7 mouse cellular contexts compared by ENCODE assay signal in the genomic region with DNA sequence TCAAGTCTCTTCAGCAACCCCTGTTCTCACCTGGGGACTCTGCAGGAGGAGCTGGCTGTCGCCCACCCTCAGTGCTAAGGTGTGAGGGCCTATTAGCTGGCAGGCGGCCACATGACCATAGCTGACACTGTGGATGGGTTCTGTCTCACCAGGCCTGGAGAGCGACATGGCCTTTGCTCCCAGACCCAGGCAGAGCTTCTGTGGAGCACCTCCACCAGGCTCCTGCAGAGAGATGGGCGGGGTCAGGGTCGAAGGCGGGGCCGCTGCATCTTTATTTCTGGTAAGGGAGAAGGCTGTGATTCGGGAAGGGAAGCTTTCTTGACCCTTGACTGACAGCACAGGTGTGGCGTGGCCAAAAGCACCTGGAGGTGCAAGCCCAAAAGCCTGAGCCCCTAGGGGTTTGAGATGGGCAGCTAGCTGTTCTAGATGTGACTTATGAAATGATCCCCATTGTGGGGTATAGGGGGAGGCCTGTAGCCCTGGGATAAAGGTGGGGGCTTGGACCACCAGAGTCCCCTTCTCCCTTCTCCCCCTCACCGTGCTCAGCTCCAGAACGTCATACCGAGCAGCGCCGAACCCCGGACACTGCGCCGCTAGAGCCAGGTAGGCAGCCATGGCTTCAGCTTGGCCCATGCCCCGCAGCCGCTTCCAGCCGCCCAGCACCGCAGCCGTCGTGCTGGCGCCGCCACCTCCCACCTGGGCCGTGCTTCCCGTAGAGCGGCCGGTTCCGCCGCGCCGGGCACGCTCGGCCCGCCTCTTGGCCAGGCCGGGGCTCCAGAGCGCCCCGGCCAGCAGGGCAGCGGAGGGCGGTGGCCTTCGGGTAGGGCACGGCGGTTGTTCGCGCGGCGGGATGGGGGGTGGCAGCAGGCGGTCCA. TPM values are rescaled to one million over a fixed set of nuclear protein-coding genes. Genes with fewer than 3 reads are reported as not detected.
DNase-seq lines count a peak whose midpoint lies in the region; ATAC-seq and TF ChIP-seq lines count a peak whose summit lies in the region.

No protein-coding gene starts in this region.

- TF ChIP-seq CTCF in bone marrow macrophage, adult 2 months (IDR thresholded peaks at IDR 0.05; ENCODE audit: low read depth, low read length): no peak

- peaks cover 9% of the 10 kb centered on the region for H3K4me1 ChIP-seq in bone marrow macrophage, adult 2 months (ENCODE audit: control insufficient read depth, insufficient read depth, low read length)
- H3K4me1 ChIP-seq in embryonic facial prominence, embryonic 11.5 days (ENCODE audit: control insufficient read depth, insufficient read depth, low read length): peaks cover 9% of the 10 kb centered on the region; the same call in 1 of the 2 replicates
- H3K4me1 ChIP-seq in midbrain, embryonic 12.5 days: peaks cover 11% of the 10 kb centered on the region

- H3K4me2 ChIP-seq in embryonic facial prominence, embryonic 11.5 days (ENCODE audit: low read depth, low read length): peak overlapping the region; percentile 69
- peak overlapping the region; percentile 47 for H3K4me2 ChIP-seq in midbrain, embryonic 12.5 days (replicated peaks)

- peak overlapping the region; percentile 8; the same call in 1 of the 2 replicates for H3K4me3 ChIP-seq in bone marrow macrophage, adult 2 months (ENCODE audit: insufficient read depth, low read length)
- peak overlapping the region; percentile 29 for H3K4me3 ChIP-seq in embryonic facial prominence, embryonic 11.5 days (ENCODE audit: low read depth, low read length)
- H3K4me3 ChIP-seq in midbrain, embryonic 12.5 days: peak overlapping the region; percentile 31

- DNase-seq in embryonic facial prominence, embryonic 11.5 days (ENCODE audit: low spot score): no peak
- DNase-seq in kidney, adult 11 months: peak; percentile 63
- no peak for DNase-seq in urinary bladder, postnatal 36 days (ENCODE audit: low spot score in 2 of 2)
- DNase-seq in frontal cortex, adult 2 months (ENCODE audit: extremely low spot score in 1 of 2, low spot score in 1 of 2): no peak
- no peak for DNase-seq in embryo, embryonic 11 days

- WGBS in embryonic facial prominence, embryonic 11.5 days: 6% methylated on average over 43 of the region's 49 CpGs
- WGBS in midbrain, embryonic 12.5 days: 9% methylated on average over 49 of the region's 49 CpGs

- H3K9ac ChIP-seq in embryonic facial prominence, embryonic 11.5 days (replicated peaks; ENCODE audit: low read length): peak overlapping the region; percentile 52
- H3K9ac ChIP-seq in midbrain, embryonic 12.5 days (replicated peaks): no peak overlapping the region; the same call in 1 of the 2 replicates

- H3K9me3 ChIP-seq in embryonic facial prominence, embryonic 11.5 days (replicated peaks; ENCODE audit: control insufficient read depth, low read length): no peaks in the 10 kb centered on the region
- no peaks in the 10 kb centered on the region for H3K9me3 ChIP-seq in midbrain, embryonic 12.5 days

- no peaks in the 10 kb centered on the region for H3K36me3 ChIP-seq in embryonic facial prominence, embryonic 11.5 days (replicated peaks; ENCODE audit: control insufficient read depth, insufficient read depth, low read depth, low read length)
- peaks cover 29% of the 10 kb centered on the region for H3K36me3 ChIP-seq in midbrain, embryonic 12.5 days

- no peak for TF ChIP-seq POLR2A in bone marrow macrophage, adult 2 months (IDR thresholded peaks at IDR 0.05; ENCODE audit: borderline replicate concordance, low read depth, low read length)

- peaks cover 62% of the 10 kb centered on the region for H3K27me3 ChIP-seq in embryonic facial prominence, embryonic 11.5 days (ENCODE audit: control insufficient read depth, insufficient read depth, low read length)
- H3K27me3 ChIP-seq in midbrain, embryonic 12.5 days: peaks cover 89% of the 10 kb centered on the region

- no peak overlapping the region for H3K27ac ChIP-seq in bone marrow macrophage, adult 2 months (ENCODE audit: insufficient read depth, low read depth, low read length)
- no peak overlapping the region for H3K27ac ChIP-seq in embryonic facial prominence, embryonic 11.5 days (replicated peaks; ENCODE audit: low read depth, low read length)
- H3K27ac ChIP-seq in midbrain, embryonic 12.5 days (replicated peaks): no peak overlapping the region

- ATAC-seq in embryonic facial prominence, embryonic 11.5 days (replicated peaks; ENCODE audit: insufficient number of reproducible peaks, low FRiP score, low TSS enrichment, low read depth): no peak
- no peak for ATAC-seq in midbrain, embryonic 12.5 days (ENCODE audit: low FRiP score, low read depth)

RNA-seq across cellular contexts. Expression of a gene that starts 6.6 kb away (rescaled TPM):
- polyA plus RNA-seq in bone marrow macrophage, adult 2 months (2012; ENCODE audit: insufficient read depth, insufficient read length, missing spikeins): 2.5 and 3.2 TPM in 2 replicates
- polyA plus RNA-seq in embryonic facial prominence, embryonic 11.5 days (2014; fragmentation: Nextera tagmentation; extraction: Ambion mirVana): 0.28 and 0.39 TPM in 2 replicates
- 0.74 and 0.94 TPM in 2 replicates for polyA plus RNA-seq in midbrain, embryonic 12.5 days (2016; fragmentation: Nextera tagmentation; extraction: Ambion mirVana)
- 65.8 TPM in 2 replicates for polyA plus RNA-seq in frontal cortex, adult 2 months (2012; rRNA removed)

RNA-seq across cellular contexts. Expression of a gene that starts 7.4 kb away (rescaled TPM):
- 4.3 and 6.4 TPM in 2 replicates for polyA plus RNA-seq in bone marrow macrophage, adult 2 months (2012; ENCODE audit: insufficient read depth, insufficient read length, missing spikeins)
- polyA plus RNA-seq in embryonic facial prominence, embryonic 11.5 days (2014; fragmentation: Nextera tagmentation; extraction: Ambion mirVana): 3.7 and 5.3 TPM in 2 replicates
- 12.3 and 12.6 TPM in 2 replicates for polyA plus RNA-seq in midbrain, embryonic 12.5 days (2016; fragmentation: Nextera tagmentation; extraction: Ambion mirVana)
- polyA plus RNA-seq in frontal cortex, adult 2 months (2012; rRNA removed): 15.8 and 17.9 TPM in 2 replicates

RNA-seq across cellular contexts. Expression of a gene that starts 8.0 kb away (rescaled TPM):
- not detected in 2 replicates for polyA plus RNA-seq in bone marrow macrophage, adult 2 months (2012; ENCODE audit: insufficient read depth, insufficient read length, missing spikeins)
- polyA plus RNA-seq in embryonic facial prominence, embryonic 11.5 days (2014; fragmentation: Nextera tagmentation; extraction: Ambion mirVana): 7.8 and 8.0 TPM in 2 replicates
- 9.0 and 10.3 TPM in 2 replicates for polyA plus RNA-seq in midbrain, embryonic 12.5 days (2016; fragmentation: Nextera tagmentation; extraction: Ambion mirVana)
- 56.4 and 58.0 TPM in 2 replicates for polyA plus RNA-seq in frontal cortex, adult 2 months (2012; rRNA removed)

RNA-seq across cellular contexts. Expression of a gene that starts 11.5 kb away (rescaled TPM):
- polyA plus RNA-seq in bone marrow macrophage, adult 2 months (2012; ENCODE audit: insufficient read depth, insufficient read length, missing spikeins): not detected in 2 replicates
- polyA plus RNA-seq in embryonic facial prominence, embryonic 11.5 days (2014; fragmentation: Nextera tagmentation; extraction: Ambion mirVana): 0.20 TPM in 1 of 2 replicates, not detected in the other
- 0.10 and 0.17 TPM in 2 replicates for polyA plus RNA-seq in midbrain, embryonic 12.5 days (2016; fragmentation: Nextera tagmentation; extraction: Ambion mirVana)
- polyA plus RNA-seq in frontal cortex, adult 2 months (2012; rRNA removed): 0.36 and 0.42 TPM in 2 replicates

RNA-seq across cellular contexts. Expression of a gene that starts 44.0 kb away (rescaled TPM):
- polyA plus RNA-seq in bone marrow macrophage, adult 2 months (2012; ENCODE audit: insufficient read depth, insufficient read length, missing spikeins): 13.3 and 18.6 TPM in 2 replicates
- 91.6 and 98.4 TPM in 2 replicates for polyA plus RNA-seq in embryonic facial prominence, embryonic 11.5 days (2014; fragmentation: Nextera tagmentation; extraction: Ambion mirVana)
- 96.3 and 97.4 TPM in 2 replicates for polyA plus RNA-seq in midbrain, embryonic 12.5 days (2016; fragmentation: Nextera tagmentation; extraction: Ambion mirVana)
- polyA plus RNA-seq in frontal cortex, adult 2 months (2012; rRNA removed): 21.5 and 24.7 TPM in 2 replicates

Comparison
In these comparisons a context has a peak if more than half of its experiments do, and no peak if none do; other contexts are left out.
1. RNA of a gene that starts 6.6 kb away (polyA plus RNA-seq): 65.8 TPM in frontal cortex, adult 2 months; 2.5 to 3.2 TPM in bone marrow macrophage, adult 2 months, 0.74 to 0.94 TPM in midbrain, embryonic 12.5 days and 0.28 to 0.39 TPM in embryonic facial prominence, embryonic 11.5 days; every median in the first group is over 10 times any median in the second.
2. Peak in every context shown above with its lines, with median percentiles within 50 percentile points of each other: H3K4me3 ChIP-seq.